Mouse (Mus musculus) stomach, postnatal 0 days (tissue): Measurements from ENCODE around the gene Ccdc159. TPM values are rescaled to one million over a fixed set of nuclear protein-coding genes. Genes with fewer than 3 reads are reported as not detected.
A peak's percentile ranks its signal among the peaks of the same experiment; 100 is the strongest.

Experiments used
- ATAC-seq: fragments of 200-750 bp; cut with Nextera tagmentation; 2 replicates; pipeline ENCODE4 v1.8.0; 2017; ENCODE audit not compliant: low FRiP score, low TSS enrichment
- DNase-seq: peaks from one replicate; pipeline ENCODE4 v3.0.0-alpha.2; 2016; ENCODE audit warnings: low spot score
- H3K27ac ChIP-seq: fragments of 300-500 bp; sonication (generic); replicated peaks from 2 replicates; pipeline ENCODE4 v1.5.1; 2014; ENCODE audit warnings: mild to moderate bottlenecking, control low read depth
- H3K27me3 ChIP-seq: fragments of 300-500 bp; sonication (generic); 2 replicates; pipeline ENCODE4 v1.6.1; 2014; ENCODE audit warnings: low read length; ENCODE audit not compliant: control insufficient read depth, insufficient read depth
- H3K36me3 ChIP-seq: fragments of 300-500 bp; sonication (generic); 2 replicates; pipeline ENCODE4 v1.6.1; 2014; ENCODE audit warnings: low read length, mixed read lengths; ENCODE audit not compliant: control insufficient read depth, insufficient read depth
- H3K4me1 ChIP-seq: fragments of 300-500 bp; sonication (generic); replicated peaks from 2 replicates; pipeline ENCODE4 v1.6.1; 2014; ENCODE audit warnings: antibody characterized with exemption; ENCODE audit not compliant: control insufficient read depth, insufficient read depth
- H3K4me2 ChIP-seq: fragments of 300-500 bp; sonication (generic); replicated peaks from 2 replicates; pipeline ENCODE4 v1.6.1; 2014; ENCODE audit warnings: low read depth, mild to moderate bottlenecking, control low read depth, moderate library complexity
- H3K4me3 ChIP-seq: fragments of 300-500 bp; sonication (generic); 2 replicates; pipeline ENCODE4 v1.5.1; 2014; ENCODE audit warnings: low read depth, low read length, control low read depth
- H3K9ac ChIP-seq: fragments of 300-500 bp; sonication (generic); 2 replicates; pipeline ENCODE4 v1.6.1; 2014; ENCODE audit warnings: mild to moderate bottlenecking, low read length, control low read depth, mixed read lengths
- H3K9me3 ChIP-seq: fragments of 300-500 bp; sonication (generic); 2 replicates; pipeline ENCODE4 v1.6.1; 2016; ENCODE audit warnings: low read length; ENCODE audit not compliant: control insufficient read depth
- CTCF ChIP-seq: IDR thresholded peaks from 2 replicates; pipeline ENCODE4 v1.5.1; 2016; ENCODE audit warnings: antibody characterized with exemption, low read depth, mild to moderate bottlenecking, moderate library complexity
- EP300 ChIP-seq: optimal IDR thresholded peaks from 2 replicates; pipeline ENCODE3; 2016; ENCODE audit warnings: antibody characterized with exemption
- WGBS: fragments of 180-500 bp; shearing (Covaris S2); extraction: QIAGEN DNeasy Blood & Tissue Kit; methylation state at CpG from one replicate; pipeline ENCODE4 v1.1.7; 2014; 5-methylcytosine and 5-hydroxymethylcytosine counted together
- polyA plus RNA-seq: library from polyadenylated mRNA; unstranded; fragments of >200 nt; fragmentation: Nextera tagmentation; extraction: Ambion mirVana; gene quantifications from 2 replicates; pipeline ENCODE4 v1.2.1, GENCODE M21; 2015

The Ccdc159 gene
- polyA plus RNA-seq, result 1.1 and 1.9 TPM in 2 replicates

GRCm38 (mm10) chr9:21927208-21927753 is at the start of gene Ccdc159, which contains the start of gene Tmem205:
Gene Ccdc159, plus strand, starts transcription at chr9:21927471.
Gene Tmem205, minus strand, starts transcription at chr9:21927556.
- ATAC-seq (peak; percentile 96), DNase-seq (peak; percentile 95)
- peak within 1 kb of the TSS; percentile 60 for H3K4me2 ChIP-seq
- no peak for TF ChIP-seq CTCF
- TF ChIP-seq EP300, result no peak
- peak within 1 kb of the TSS; percentile 47 for H3K4me3 ChIP-seq
- H3K27ac ChIP-seq, result peak within 1 kb of the TSS; percentile 79
- no peaks in the 10 kb centered on the region for H3K27me3 ChIP-seq
- H3K9me3 ChIP-seq, result no peaks in the 10 kb centered on the region
- no peaks in the 10 kb centered on the region for H3K36me3 ChIP-seq
- H3K4me1 ChIP-seq, result 0 out of 2 replicates have a peak, but pooled peaks cover 6% of the 10 kb centered on the region
- WGBS, result 1% methylated on average over 28 of the region's 28 CpGs
- peak within 1 kb of the TSS; percentile 60 for H3K9ac ChIP-seq

- H3K4me1 ChIP-seq, result no peaks in the 10 kb centered on the region
- H3K9me3 ChIP-seq, result no peaks in the 10 kb centered on the region
- H3K27me3 ChIP-seq, result no peaks in the 10 kb centered on the region
- H3K27ac ChIP-seq, result no peak overlapping the region
- WGBS, result 58% methylated on average over 3 of the region's 3 CpGs
- H3K36me3 ChIP-seq, result no peaks in the 10 kb centered on the region
- no peak overlapping the region for H3K4me3 ChIP-seq
- ATAC-seq (0 out of 2 replicates have a peak, but pooled peaks have one; percentile 40), DNase-seq (peak; percentile 45)
- no peak overlapping the region for H3K9ac ChIP-seq
- no peak overlapping the region for H3K4me2 ChIP-seq
- TF ChIP-seq EP300 (no peak), CTCF (peak; percentile 60)
Observed at GRCm38 (mm10) chr9:21889229-21889628, 38.0 kb upstream of the Ccdc159 start.

- H3K27me3 ChIP-seq, result no peaks in the 10 kb centered on the region
- no peak overlapping the region for H3K9ac ChIP-seq
- H3K36me3 ChIP-seq, result no peaks in the 10 kb centered on the region
- WGBS, result 12% methylated on average over 10 of the region's 10 CpGs
- no peak overlapping the region for H3K27ac ChIP-seq
- peak; percentile 75 for ATAC-seq
- no peaks in the 10 kb centered on the region for H3K9me3 ChIP-seq
- peak overlapping the region; percentile 48 for H3K4me2 ChIP-seq
- peak overlapping the region; percentile 30 for H3K4me3 ChIP-seq
- peak; percentile 75 for DNase-seq
- TF ChIP-seq EP300 (no peak), CTCF (peak; percentile 59)
- H3K4me1 ChIP-seq, result no peaks in the 10 kb centered on the region; the same call in 1 of the 2 replicates
Observed at GRCm38 (mm10) chr9:21901223-21901820, 25.9 kb upstream of the Ccdc159 start.

- no peak overlapping the region for H3K27ac ChIP-seq
- no peak overlapping the region for H3K4me3 ChIP-seq
- H3K9ac ChIP-seq, result no peak overlapping the region
- H3K36me3 ChIP-seq, result no peaks in the 10 kb centered on the region
- H3K4me2 ChIP-seq, result no peak overlapping the region
- no peaks in the 10 kb centered on the region for H3K9me3 ChIP-seq
- no peaks in the 10 kb centered on the region; the same call in 1 of the 2 replicates for H3K4me1 ChIP-seq
- no peaks in the 10 kb centered on the region for H3K27me3 ChIP-seq
- DNase-seq (no peak), ATAC-seq (no peak)
- TF ChIP-seq EP300 (no peak), CTCF (no peak)
- WGBS, result 82% methylated on average over 4 of the region's 4 CpGs
Observed at GRCm38 (mm10) chr9:21904031-21904430, 23.2 kb upstream of the Ccdc159 start.

- DNase-seq, result no peak
- H3K36me3 ChIP-seq, result peaks cover 10% of the 10 kb centered on the region; the same call in 1 of the 2 replicates
- H3K4me3 ChIP-seq, result no peak overlapping the region
- H3K4me1 ChIP-seq, result no peaks in the 10 kb centered on the region
- ATAC-seq, result no peak
- H3K9me3 ChIP-seq, result no peaks in the 10 kb centered on the region
- no peak overlapping the region for H3K27ac ChIP-seq
- no peaks in the 10 kb centered on the region for H3K27me3 ChIP-seq
- WGBS, result 71% methylated on average over 11 of the region's 11 CpGs
- H3K9ac ChIP-seq, result no peak overlapping the region
- no peak overlapping the region for H3K4me2 ChIP-seq
- no peak for TF ChIP-seq CTCF
- no peak for TF ChIP-seq EP300
Observed at GRCm38 (mm10) chr9:21908216-21908615, 19.1 kb upstream of the Ccdc159 start.
